Mouse (Mus musculus) left cerebral cortex, adult 9 months (tissue): Measurements from ENCODE around the gene Slc47a1.
"Not testable (repeated sequence)": the region's sequence is repeated elsewhere in the genome, so short reads cannot be mapped to it uniquely, and the experiment has no call there.

Source experiments
- DNase-seq, 2 experiments: peaks; one replicate each; pipeline ENCODE4 v3.0.0; 2022; ENCODE audit warnings: low spot score in 2 of 2

Gene Slc47a1

GRCm38 (mm10) chr11:61319923-61320567 lies 58.1 kb downstream of the Slc47a1 start:
- DNase-seq: no peak

GRCm38 (mm10) chr11:61319233-61319922 lies 58.8 kb downstream of the Slc47a1 start:
- DNase-seq: no peak

GRCm38 (mm10) chr11:61316864-61317263 lies 61.3 kb downstream of the Slc47a1 start:
- DNase-seq: no peak

- DNase-seq: no peak
Observed at GRCm38 (mm10) chr11:61310321-61310720, 67.8 kb downstream of the Slc47a1 start.

- no peak for DNase-seq
Observed at GRCm38 (mm10) chr11:61309831-61310230, 68.3 kb downstream of the Slc47a1 start.

- DNase-seq: no peak
Observed at GRCm38 (mm10) chr11:61307795-61308194, 70.3 kb downstream of the Slc47a1 start.

GRCm38 (mm10) chr11:61305377-61305776 lies 72.8 kb downstream of the Slc47a1 start:
- DNase-seq: peak in 1 of 2 experiments; percentile 51

- DNase-seq: not testable (repeated sequence)
Observed at GRCm38 (mm10) chr11:61304535-61304934, 73.6 kb downstream of the Slc47a1 start.

- no peak for DNase-seq
Observed at GRCm38 (mm10) chr11:61300716-61301392, 77.3 kb downstream of the Slc47a1 start.

- no peak for DNase-seq
Observed at GRCm38 (mm10) chr11:61300205-61300604, 77.9 kb downstream of the Slc47a1 start.

GRCm38 (mm10) chr11:61297901-61298300 lies 80.2 kb downstream of the Slc47a1 start:
- no peak for DNase-seq

- no peak for DNase-seq
Observed at GRCm38 (mm10) chr11:61297326-61297725, 80.8 kb downstream of the Slc47a1 start.

- DNase-seq: no peak
Observed at GRCm38 (mm10) chr11:61296556-61296955, 81.6 kb downstream of the Slc47a1 start.

GRCm38 (mm10) chr11:61295556-61295955 lies 82.6 kb downstream of the Slc47a1 start:
- DNase-seq: no peak

GRCm38 (mm10) chr11:61294431-61294830 lies 83.7 kb downstream of the Slc47a1 start:
- no peak for DNase-seq
